Mouse (Mus musculus): ENCODE results near the gene Slc9a9. TPM values are rescaled to one million over a fixed set of nuclear protein-coding genes. Genes with fewer than 3 reads are reported as not detected.

The Slc9a9 gene
- polyA plus RNA-seq, 1 experiment: not detected

- TF ChIP-seq GATA1 (IDR thresholded peaks at IDR 0.05; ENCODE audit: low read length): no peak
Observed at GRCm38 (mm10) chr9:95034140-95034970, 364.6 kb downstream of the Slc9a9 start.

GRCm38 (mm10) chr9:95036209-95036608 is 366.5 kb downstream of the Slc9a9 start:
- no peak for TF ChIP-seq GATA1 (IDR thresholded peaks at IDR 0.05; ENCODE audit: low read length)

GRCm38 (mm10) chr9:95042420-95042819 is 372.7 kb downstream of the Slc9a9 start:
- TF ChIP-seq GATA1 (IDR thresholded peaks at IDR 0.05; ENCODE audit: low read length): no peak

- TF ChIP-seq GATA1 (IDR thresholded peaks at IDR 0.05; ENCODE audit: low read length): no peak
Observed at GRCm38 (mm10) chr9:95052160-95052559, 382.5 kb downstream of the Slc9a9 start.

GRCm38 (mm10) chr9:95053183-95053582 is 383.5 kb downstream of the Slc9a9 start:
- TF ChIP-seq GATA1 (IDR thresholded peaks at IDR 0.05; ENCODE audit: low read length): no peak

GRCm38 (mm10) chr9:95055843-95056242 is 386.1 kb downstream of the Slc9a9 start:
- TF ChIP-seq GATA1 (IDR thresholded peaks at IDR 0.05; ENCODE audit: low read length): no peak

GRCm38 (mm10) chr9:95060702-95061101 is 391.0 kb downstream of the Slc9a9 start:
- no peak for TF ChIP-seq GATA1 (IDR thresholded peaks at IDR 0.05; ENCODE audit: low read length)

- no peak for TF ChIP-seq GATA1 (IDR thresholded peaks at IDR 0.05; ENCODE audit: low read length)
Observed at GRCm38 (mm10) chr9:95067037-95067436, 397.3 kb downstream of the Slc9a9 start.

GRCm38 (mm10) chr9:95068466-95068865 is 398.8 kb downstream of the Slc9a9 start:
- no peak for TF ChIP-seq GATA1 (IDR thresholded peaks at IDR 0.05; ENCODE audit: low read length)

- no peak for TF ChIP-seq GATA1 (IDR thresholded peaks at IDR 0.05; ENCODE audit: low read length)
Observed at GRCm38 (mm10) chr9:95070832-95071519, 401.3 kb downstream of the Slc9a9 start.

- TF ChIP-seq GATA1 (IDR thresholded peaks at IDR 0.05; ENCODE audit: low read length): no peak
Observed at GRCm38 (mm10) chr9:95072450-95072955, 402.8 kb downstream of the Slc9a9 start.

- no peak for TF ChIP-seq GATA1 (IDR thresholded peaks at IDR 0.05; ENCODE audit: low read length)
Observed at GRCm38 (mm10) chr9:95073691-95074090, 404.0 kb downstream of the Slc9a9 start.

GRCm38 (mm10) chr9:95075856-95076255 is 406.1 kb downstream of the Slc9a9 start:
- TF ChIP-seq GATA1 (IDR thresholded peaks at IDR 0.05; ENCODE audit: low read length): no peak

- no peak for TF ChIP-seq GATA1 (IDR thresholded peaks at IDR 0.05; ENCODE audit: low read length)
Observed at GRCm38 (mm10) chr9:95077938-95078337, 408.2 kb downstream of the Slc9a9 start.

GRCm38 (mm10) chr9:95078626-95079025 is 408.9 kb downstream of the Slc9a9 start:
- no peak for TF ChIP-seq GATA1 (IDR thresholded peaks at IDR 0.05; ENCODE audit: low read length)

GRCm38 (mm10) chr9:95079951-95080350 is 410.2 kb downstream of the Slc9a9 start:
- TF ChIP-seq GATA1 (IDR thresholded peaks at IDR 0.05; ENCODE audit: low read length): no peak

All from G1E-ER4 (cell line).